Mouse (Mus musculus): Measurements from ENCODE around the gene St3gal3. TPM values are rescaled to one million over a fixed set of nuclear protein-coding genes. Genes with fewer than 3 reads are reported as not detected.

Gene St3gal3
- polyA plus RNA-seq, 1 experiment from 2014 or later = 6.6 TPM

DNA sequence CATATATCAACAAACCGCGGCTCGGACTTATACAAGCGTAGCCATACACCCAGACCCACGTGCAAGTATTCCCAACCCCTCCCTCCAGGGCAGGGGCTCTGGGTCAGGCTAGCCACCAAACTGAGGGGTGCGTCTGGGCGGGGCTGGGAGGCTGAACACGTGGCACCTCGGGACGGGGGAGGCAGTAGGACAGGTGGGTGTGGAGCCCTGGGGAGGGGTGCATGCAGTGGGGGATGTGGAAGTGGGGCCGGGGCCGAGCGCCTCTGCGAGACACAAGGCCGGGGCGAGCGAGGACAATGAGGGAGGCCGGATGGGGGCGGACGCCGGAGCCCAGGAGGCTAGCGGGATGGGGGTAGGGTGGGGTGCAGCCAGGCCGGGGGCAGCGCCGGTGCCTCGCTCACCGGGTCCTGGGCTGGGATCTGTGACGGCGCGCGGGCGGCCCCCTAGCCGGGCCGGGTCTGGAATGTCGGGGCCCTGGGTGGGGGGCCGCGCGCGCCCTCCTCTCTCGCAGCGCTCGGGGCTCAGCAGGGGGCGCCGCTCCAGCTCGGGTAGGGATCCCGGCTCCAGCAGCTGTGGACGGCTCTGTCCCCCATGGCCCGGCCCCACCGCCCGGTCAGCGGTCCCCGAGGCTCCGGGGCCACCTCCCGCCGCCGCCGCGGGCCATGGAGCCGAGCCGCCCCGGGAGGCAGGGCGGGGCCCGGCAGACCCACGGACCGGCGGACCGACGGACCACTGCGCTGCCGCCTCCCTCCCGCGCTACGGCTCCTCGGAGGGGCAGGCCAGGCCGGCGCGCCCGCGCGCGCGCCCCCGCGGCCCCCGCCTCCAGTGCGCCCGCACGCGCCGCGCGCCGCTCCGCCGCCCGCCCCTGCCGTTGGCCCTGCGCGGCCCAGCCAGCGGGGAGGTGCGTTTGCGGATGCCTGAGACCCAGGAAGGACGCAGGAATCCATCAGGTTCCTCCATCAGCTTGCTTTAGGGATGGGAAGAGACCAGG is 251.7 kb downstream of the St3gal3 start, which contains the start of gene B4galt2:
Gene B4galt2 (minus strand): TSS at position 787 of the 991 bp plus-strand sequence.
- Histone ChIP-seq H3K36me3 (peaks cover 50% of the 10 kb centered on the region), H3K4me1 (peaks cover 48% of the 10 kb centered on the region)

More for the DNA sequence above, 251.7 kb downstream of the St3gal3 start, which contains the start of gene B4galt2:
- H3K27me3 ChIP-seq (ENCODE audit: insufficient read depth, poor library complexity, severe bottlenecking) = no peaks in the 10 kb centered on the region
- H3K27ac ChIP-seq = peak within 1 kb of the TSS; percentile 94
- WGBS = under 1% methylated on average over 101 of the region's 103 CpGs
- H3K9me3 ChIP-seq = no peaks in the 10 kb centered on the region
- peak; percentile 82 for DNase-seq (ENCODE audit: low spot score)
- peak within 1 kb of the TSS; percentile 81 for H3K4me3 ChIP-seq

Other genes with a start within 250 kb of the St3gal3 start
- gene Atp6v0b, start 247.6 kb downstream of the St3gal3 start, polyA plus RNA-seq (2016; fragmentation: Nextera tagmentation; extraction: Ambion mirVana) = 208 and 209 TPM in 2 replicates
- gene Dph2, start 242.9 kb downstream of the St3gal3 start, polyA plus RNA-seq (2016; fragmentation: Nextera tagmentation; extraction: Ambion mirVana) = 17.5 and 19.6 TPM in 2 replicates
- gene Ipo13, start 219.9 kb downstream of the St3gal3 start, polyA plus RNA-seq (2016; fragmentation: Nextera tagmentation; extraction: Ambion mirVana) = 45.9 and 57.1 TPM in 2 replicates
- gene Artn, start 205.2 kb downstream of the St3gal3 start, polyA plus RNA-seq (2016; fragmentation: Nextera tagmentation; extraction: Ambion mirVana) = 0.85 and 1.3 TPM in 2 replicates
- gene Kdm4a, start 45.1 kb upstream of the St3gal3 start, polyA plus RNA-seq (2016; fragmentation: Nextera tagmentation; extraction: Ambion mirVana) = 22.9 and 26.6 TPM in 2 replicates
- 43.8 and 59.3 TPM in 2 replicates for gene Ptprf, start 156.5 kb upstream of the St3gal3 start, polyA plus RNA-seq (2016; fragmentation: Nextera tagmentation; extraction: Ambion mirVana)